Mouse (Mus musculus): ENCODE measurements around the gene Poc1b.

Gene Poc1b

DNA sequence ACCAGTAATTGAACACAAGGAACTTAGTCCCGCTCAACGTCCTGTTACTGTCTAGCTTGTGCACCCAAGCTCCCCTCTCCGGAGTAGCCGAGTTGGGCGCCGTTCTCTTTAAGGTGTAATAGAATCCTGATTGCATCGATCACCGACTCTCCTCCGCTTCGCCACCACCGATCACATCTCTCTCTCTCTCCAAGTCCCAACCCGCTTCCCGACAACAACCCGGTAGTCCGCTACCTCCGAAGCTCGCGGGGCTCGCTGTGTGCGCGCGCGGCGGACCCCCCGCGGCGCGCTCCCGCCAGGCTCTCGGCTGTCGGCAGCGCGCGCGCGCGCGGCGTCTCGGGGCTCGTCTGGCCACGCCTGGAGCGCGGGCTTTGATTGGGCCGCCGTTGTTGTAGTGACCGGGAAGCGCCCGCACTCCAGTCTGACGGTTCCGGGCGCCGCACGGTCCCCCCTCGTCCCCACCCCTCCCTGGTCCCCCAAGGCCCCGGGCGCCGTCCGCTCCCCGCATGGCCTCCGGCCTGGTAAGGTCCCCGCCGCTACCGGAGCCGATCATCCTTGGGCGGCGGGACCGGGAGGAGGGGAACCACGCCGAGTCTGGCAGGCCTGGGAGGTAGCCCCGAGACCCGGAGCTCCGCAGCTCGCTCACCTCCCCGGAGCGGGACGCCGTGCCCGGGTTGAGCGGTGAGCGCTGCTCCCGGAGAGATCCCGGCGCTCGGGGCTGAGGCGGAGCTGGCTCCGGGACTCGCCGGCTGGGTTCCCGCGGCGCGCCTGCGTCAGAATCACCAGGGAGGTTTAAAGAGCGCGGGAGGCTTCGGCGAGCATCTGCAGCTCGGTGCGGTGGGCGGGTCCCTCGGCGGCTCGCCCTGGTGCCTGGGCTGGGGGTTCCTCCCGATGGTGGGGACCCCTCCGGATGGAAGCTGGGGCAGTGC, at the start of gene Poc1b:
Poc1b (plus strand) TSS at position 334 of the 929 bp plus-strand sequence.
- peak; percentile 90 for DNase-seq (ENCODE audit: low read depth)

DNA sequence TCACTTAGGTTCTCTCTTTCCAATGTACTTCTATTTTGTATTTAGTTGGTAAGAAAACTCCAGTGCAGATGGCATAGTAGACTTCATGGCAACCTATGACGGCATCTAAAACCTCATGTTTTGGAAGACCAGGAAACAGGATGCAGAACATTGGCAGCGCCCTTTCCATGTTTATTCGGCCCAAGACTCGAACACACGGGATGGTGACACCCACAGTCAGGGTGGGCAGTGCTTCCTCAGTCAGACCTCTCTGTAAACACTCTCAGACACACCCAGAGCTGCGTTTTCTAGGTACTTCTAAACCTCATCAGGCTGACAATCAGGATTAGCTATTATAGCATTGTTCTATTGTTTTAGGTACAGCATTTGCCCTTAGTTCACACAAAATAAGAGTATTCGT, 46.2 kb upstream of the Poc1b start:
- DNase-seq (ENCODE audit: low read depth) = no peak

DNA sequence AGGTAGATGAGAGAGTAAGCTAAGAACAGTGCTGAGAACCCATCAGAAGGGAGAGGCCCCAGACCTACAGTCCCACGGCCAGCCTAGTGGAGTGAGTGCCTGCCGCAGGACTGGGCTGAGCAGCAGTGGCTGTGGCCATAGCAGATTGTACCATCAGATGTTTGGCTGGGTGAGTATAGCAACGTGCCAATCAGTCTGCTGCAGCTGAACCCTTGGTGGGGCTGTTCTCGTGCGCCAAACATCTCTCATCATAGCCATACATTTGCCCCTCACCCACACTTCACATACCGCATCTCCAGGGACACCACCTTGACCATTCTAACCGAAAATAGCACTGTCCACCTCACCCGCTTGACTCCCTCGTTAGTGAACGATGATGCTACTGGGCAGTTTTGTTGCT, 45.4 kb upstream of the Poc1b start:
- DNase-seq (ENCODE audit: low read depth) = no peak

DNA sequence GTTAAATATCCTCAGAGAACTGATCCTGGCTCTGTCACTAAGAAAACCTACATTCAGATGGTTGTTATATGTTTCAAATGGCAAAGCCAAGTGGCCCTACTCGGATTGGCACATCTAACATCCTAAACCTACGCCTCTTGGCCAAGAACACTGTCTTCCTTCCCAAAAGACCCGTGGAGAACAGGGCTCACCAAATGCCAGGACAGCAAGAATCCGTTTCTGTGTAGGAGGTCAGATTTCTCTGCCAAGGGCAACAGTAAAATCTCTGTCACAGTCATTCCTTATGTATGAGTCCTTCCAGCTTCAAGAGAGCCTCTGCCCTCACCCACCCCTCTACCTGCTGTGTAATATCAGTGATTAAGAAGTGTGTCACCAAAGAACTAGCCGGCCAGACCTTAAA, 44.3 kb upstream of the Poc1b start:
- DNase-seq (ENCODE audit: low read depth) = no peak

DNA sequence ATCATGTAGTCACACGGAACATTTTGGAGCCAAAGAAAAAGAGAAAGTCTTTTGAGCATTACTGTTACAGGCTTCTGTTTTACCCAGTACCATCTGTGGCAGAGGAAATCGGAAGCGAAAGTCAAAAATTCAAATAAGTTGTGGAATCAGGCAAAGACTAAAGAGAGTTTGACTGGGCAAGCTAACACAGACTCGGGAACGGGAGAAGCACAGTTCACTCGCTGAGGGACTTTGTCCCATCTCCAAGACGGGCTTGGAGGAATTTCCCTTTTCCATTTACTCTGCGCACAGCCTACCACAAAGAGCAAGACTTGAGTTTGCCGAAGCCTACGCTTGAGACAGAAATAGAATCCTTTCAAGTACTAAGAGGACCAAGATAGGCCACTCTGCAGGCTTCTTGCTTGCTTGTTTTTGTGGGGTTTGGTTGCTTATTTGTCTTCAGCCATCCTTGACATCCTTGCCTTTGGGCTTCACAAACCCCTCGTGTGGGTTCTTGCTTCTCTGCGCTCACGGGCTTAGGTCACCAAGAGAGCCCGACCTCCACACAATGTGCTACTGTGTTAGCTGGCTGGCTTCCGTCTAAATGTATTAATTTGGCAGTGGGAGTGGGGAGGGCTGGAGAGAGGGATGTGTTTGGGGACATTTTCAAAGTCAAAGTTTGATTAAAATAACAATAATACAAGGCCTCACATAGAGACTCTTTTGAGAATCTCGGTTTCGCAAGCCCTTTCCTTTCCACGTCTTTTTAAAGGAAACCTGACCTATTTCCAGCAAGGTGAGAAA, 30.5 kb upstream of the Poc1b start:
- no peak for DNase-seq (ENCODE audit: low read depth)

DNA sequence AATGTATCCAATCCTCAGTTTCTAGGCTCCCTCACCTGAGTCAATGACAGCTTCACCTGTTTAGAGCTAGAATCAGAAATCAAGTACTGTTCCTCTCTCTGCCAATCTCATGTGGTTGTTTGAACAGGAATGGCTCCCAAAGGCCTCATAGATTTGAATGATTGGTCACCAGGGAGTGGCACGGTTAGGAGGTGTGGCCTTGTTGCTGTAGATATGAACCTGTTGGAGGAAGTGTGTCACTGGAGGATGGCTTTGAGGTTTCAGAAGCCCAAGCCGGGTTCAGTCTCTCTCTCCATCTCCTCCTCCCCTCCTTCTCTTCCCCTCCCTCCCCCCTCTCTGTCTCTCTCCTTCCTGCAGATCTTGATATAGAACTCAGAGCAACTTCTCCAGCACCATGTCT, 28.2 kb upstream of the Poc1b start:
- DNase-seq (ENCODE audit: low read depth) = no peak

DNA sequence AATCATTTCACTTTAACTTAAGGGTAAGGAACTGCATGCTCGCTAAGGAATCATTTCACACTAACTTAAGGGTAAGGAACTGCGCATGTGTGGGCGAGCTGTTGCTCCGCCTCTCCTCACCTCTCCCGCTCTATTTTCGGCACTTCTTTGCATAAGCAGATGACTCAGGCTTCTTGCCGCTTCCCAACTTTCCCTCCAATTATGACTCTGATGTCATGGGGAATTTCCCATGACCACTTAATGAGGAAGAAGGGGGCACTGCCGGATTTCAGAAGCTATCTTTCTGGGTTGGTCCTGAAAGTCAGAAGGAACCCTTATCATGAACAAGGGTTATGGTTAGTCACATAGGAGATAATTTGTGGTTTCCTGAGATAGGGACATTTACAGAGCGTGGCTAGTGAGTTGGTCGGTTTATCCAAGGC, 25.3 kb upstream of the Poc1b start:
- DNase-seq (ENCODE audit: low read depth) = peak; percentile 37

DNA sequence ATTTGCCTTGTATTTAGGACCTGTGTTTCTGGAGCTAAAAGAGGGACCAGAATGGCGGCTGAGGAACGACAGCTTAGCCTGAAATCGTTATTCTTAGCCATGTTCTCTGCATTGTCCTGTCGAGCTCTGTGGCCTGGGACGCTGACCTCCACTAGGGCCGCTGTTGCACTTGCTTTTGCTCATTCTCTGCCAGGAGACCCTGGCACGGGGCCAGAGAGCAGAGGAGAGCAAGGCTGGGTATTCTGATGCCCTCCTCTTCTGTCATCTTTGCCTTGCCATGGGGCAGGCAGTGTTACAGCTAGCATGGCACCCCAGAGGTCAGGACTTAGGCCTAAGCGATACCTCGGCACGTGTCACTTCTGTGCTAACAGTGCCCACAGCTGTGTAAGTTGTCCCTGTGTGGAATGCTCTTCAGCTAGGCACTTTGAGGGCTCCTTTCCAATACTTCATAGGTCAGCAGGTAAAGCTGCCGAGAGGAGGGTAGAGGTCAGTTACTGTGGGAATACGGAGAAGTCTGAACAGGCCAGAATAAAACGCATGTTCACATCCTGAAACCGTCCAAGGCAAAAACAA, 23.3 kb upstream of the Poc1b start:
- no peak for DNase-seq (ENCODE audit: low read depth)

DNA sequence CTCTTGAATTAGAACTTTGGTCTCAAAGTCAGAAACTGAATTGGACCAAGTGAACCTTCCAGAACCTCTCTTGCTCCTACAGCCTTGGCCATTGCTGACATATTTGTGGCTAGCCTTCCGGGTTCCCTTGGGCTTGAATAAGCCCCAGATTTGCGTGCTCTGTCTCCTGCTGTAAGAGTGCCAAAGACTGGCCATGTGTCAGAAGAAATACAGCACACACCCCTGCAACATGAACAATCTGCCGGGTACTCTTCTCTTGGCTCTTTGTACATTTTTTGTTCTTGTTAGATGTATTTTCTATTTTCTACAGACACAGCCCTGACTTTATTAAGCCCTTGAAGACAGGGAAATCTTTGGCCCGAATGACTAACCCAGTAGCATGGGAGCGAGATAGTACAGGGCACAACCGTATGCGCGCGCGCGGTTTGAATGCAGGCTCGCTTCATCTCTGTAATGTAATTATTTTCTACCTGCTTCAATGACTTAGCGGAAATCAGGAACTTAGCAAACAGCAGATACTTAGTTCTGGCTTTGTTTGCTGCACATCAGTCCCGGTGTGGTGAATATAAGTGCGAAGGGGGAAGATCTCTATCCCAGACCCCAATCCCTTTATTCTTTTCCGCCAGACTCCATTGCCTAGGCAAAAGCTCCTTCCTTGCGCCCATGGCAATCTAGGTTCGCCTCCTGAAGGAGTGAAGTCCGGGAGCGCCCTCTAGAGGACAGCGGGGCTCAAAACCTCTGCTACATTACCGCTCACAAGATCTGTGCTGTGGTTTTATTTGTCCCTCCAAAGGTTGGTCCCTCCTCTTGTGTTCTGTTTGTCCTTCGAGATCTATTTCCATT, 22.2 kb upstream of the Poc1b start:
- peak; percentile 87 for DNase-seq (ENCODE audit: low read depth)

DNA sequence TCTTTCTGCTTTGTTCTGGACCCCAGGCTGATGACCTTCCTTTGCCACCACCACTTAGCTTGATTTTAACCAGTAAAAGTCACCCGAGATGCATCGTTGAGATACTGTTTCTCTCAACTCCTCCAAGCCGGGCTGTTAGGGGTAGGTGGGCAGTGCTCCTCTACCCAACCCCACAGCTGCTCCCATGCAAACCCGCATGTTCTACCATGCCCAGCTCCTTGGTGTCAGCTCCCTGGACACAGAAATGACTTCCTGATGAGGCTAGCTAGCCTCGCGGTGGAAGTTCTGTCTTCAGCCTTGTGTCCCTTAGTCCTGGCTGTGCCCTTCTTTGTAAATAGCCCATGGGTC, 21.6 kb upstream of the Poc1b start:
- DNase-seq (ENCODE audit: low read depth) = no peak

DNA sequence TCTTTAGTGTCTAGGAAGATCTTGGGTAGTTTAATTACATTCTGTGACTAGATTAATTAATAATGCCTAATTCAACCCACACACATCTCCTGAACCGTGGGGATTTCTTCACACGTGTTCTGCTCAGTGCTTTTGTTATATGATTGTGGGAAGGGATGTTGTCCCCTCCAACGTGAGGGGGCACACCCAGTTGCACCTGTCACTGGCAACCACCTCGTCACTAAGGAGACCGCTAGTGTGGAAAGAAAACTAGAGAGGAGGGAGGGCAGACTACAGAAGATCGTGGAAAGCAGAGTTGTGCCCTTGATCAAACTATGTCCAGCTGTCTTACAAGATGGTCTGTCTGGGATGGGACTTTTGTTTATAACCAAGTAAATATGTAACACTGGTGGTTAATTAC, 20.8 kb upstream of the Poc1b start:
- no peak for DNase-seq (ENCODE audit: low read depth)

DNA sequence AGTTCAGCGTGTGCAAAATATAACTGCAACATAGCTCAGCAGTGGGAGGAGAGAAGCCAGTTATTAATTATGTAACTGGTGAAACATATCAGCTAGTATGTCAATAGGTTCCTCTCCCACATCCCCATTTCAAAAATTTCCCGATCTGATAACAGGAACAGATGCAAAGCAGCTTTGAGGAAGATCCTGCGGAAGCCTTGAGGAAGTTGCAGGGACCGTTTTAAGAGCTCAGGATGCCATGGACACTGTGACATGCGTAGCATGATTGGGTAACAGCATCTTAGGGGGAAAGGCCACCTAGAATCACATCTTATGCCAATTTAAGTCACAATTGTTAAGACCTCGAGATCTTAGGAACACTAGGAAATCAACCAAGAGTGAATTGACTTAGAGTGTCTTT, 16.9 kb upstream of the Poc1b start:
- no peak for DNase-seq (ENCODE audit: low read depth)

DNA sequence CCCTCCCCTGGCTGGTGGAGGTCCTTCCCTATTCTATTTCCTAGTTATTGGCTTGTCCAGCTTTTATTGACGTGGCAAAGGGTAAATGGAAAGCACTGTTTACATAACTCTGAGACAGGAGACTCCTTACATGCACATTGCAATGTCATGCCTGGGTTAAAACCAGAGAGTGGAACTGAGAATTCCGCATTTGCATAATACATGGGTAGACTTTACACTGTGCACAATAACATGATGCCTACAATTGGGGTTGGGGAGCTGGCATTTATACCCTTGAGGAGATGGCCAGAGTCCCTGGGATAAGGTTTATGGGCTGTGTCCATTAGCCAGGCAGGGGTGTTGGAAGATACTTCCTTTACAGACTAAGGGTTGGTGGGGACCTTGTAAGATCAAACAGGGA, 13.5 kb upstream of the Poc1b start:
- DNase-seq (ENCODE audit: low read depth) = no peak

DNA sequence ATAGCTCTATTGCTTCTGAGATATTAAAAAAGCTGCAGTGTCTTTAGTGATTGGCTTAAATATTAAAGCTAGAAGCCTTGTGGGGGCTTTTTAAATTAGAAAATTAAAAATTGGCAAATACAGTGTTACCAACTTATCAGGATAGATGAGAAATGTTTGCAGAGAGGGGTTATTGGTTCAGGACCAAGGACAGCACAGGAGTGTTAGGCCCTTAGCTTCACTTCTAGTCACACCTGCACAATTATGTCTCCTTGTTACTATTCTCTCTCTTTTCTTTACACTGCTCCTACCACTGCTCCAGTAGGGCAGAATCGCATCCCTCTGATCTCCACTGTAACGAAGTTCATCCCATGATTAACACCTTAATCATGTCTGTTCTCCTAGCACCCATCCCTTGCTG, 11.7 kb upstream of the Poc1b start:
- no peak for DNase-seq (ENCODE audit: low read depth)

DNA sequence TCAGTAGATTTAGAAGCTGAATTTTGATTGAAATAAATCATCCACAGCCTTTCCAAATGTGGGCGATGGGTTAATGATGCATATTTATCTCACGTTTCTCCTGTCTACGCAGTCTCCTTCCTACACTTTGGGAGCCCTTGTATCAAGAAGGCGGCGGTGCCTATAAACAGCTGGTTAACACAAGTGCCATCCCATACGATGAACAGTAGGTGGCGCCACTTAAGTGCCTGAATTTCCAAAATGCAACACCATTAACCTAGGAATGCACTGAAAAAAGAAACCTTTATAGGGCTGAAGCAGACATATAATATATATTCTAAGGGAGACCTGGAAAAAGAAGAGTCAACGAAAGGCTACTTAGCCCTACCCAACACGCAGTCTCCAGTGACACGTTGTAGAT, 9.5 kb upstream of the Poc1b start:
- DNase-seq (ENCODE audit: low read depth) = peak; percentile 77

DNA sequence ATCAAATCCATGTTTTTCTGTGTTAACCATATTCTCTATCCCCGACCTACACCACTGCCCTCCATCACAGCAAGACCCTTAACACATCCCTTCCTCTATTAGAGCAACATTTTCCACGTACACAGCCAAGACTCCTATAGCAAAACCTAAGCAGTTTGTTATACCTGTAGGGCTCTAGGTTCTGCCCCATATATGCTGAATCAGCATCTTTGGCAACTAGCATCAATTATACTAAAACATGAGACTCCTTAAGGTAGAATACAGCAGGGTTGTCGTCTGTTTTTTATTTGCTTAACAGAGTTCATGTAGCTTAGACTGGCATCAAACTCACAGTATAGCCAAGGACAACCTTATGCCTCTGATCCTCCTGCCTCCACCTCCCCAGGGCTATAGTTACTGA, 1.3 kb upstream of the Poc1b start:
- no peak for DNase-seq (ENCODE audit: low read depth)

DNA sequence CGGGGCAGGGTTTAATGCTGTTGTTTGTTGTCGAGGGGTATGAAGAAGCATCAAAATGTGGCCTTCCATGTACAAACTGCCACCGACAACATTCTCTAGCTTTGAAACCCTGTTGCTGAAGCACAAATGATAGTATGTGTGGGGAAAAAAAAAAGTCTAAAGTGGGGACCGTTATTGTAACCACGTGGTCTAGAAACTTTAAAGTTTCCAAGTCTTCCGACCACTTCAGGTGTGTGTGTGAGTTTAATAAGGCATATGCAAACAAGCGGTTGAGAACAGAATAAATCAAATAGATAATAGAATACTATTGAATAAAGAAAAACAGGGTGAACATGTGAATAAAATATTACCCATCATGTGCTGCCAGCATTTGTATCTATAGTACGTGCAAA, 529 bp upstream of the Poc1b start:
- DNase-seq (ENCODE audit: low read depth) = no peak

DNA sequence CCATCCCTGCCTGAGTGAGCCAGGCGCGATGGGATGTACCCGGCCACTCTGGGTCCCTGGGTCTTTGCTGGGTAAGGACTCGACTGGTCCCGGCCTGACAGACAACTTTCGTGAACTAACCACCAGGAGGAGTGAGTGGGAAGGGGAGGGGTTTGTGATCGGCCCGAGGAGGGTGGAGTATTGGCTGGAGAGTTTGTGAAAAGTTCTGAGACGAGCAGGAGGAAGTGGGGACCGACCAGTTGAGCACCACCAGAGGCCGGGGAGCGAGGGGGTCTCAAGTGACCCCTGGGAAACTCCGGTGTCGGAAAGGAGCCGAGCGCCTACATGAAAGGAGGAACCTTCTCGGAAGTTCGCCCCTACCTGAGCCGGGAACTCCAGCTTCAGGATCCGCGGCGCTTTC, 1.1 kb downstream of the Poc1b start, which contains the start of gene Galnt4:
Galnt4 (plus strand) TSS at position 196 of the 400 bp plus-strand sequence.
- DNase-seq (ENCODE audit: low read depth) = peak; percentile 93

DNA sequence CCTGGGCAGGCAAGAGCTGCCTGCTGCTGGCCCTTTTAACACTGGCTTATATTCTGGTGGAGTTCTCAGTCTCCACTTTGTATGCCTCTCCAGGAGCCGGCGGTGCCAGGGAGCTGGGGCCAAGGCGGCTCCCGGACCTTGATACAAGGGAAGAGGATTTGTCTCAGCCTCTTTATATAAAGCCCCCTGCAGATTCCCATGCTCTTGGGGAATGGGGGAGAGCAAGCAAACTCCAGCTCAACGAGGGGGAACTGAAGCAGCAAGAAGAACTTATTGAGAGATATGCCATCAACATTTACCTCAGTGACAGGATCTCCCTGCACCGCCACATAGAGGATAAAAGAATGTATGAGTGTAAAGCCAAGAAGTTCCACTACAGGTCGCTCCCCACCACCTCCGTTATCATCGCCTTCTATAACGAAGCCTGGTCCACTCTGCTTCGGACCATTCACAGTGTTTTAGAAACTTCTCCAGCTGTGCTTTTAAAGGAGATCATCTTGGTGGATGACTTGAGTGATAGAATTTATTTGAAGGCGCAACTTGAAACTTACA, 1.7 kb downstream of the Poc1b start:
- no peak for DNase-seq (ENCODE audit: low read depth)

DNA sequence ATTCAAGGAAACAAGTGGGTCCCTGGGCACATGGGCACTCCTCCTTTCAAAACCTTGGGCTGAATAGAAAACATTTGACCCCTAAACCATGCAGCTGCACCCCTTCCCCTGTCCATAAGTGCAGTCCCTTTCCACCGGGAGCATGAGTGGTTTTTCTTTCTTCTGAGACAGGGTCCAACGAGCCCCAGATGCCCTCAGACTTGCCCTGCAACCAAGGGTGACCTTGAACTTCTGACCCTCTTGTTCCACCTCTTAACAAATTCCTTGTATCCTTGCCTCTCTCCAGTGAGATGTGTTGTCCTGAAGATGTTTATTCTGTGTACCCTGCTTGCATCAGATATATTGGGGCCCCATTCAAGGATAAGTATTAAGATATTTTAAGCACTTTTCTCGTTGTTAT, 6.7 kb downstream of the Poc1b start:
- no peak for DNase-seq (ENCODE audit: low read depth)

DNA sequence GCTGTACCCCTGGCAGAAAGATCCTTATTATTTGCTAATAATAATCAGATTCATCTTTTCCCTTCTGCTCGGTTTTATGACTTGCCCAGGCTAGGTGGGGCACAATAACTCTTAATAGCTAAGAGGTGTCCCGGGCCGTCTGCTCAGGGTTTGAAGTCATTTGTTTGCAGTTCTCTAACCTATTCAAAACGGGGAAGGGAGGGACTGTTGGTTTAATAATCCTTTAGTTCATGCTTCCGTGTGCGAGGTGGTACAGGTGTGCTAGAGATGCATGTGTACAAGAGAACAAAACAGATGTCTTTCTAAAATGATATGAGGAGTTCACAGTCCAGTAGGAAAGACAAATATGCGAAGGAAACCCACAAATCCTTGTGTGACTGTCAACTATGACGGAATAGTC, 7.5 kb downstream of the Poc1b start:
- no peak for DNase-seq (ENCODE audit: low read depth)

Data from induced T-regulatory cell, adult 2 months (primary cell).